Mouse (Mus musculus): ENCODE data around the gene Vmn1r225. TPM values are rescaled to one million over a fixed set of nuclear protein-coding genes. Genes with fewer than 3 reads are reported as not detected.
"Not testable (repeated sequence)": the region's sequence is repeated elsewhere in the genome, so short reads cannot be mapped to it uniquely, and the experiment has no call there.

Gene Vmn1r225
- not detected for total RNA-seq (2021)

- DNase-seq (ENCODE audit: low spot score), result no peak
- intact Hi-C loops (cut with DNase I), result no loop called here
Measured at GRCm38 (mm10) chr17:20497858-20498257, at the start of gene Vmn1r225. TSS of gene Vmn1r225 (plus strand) at chr17:20498158.

DNA sequence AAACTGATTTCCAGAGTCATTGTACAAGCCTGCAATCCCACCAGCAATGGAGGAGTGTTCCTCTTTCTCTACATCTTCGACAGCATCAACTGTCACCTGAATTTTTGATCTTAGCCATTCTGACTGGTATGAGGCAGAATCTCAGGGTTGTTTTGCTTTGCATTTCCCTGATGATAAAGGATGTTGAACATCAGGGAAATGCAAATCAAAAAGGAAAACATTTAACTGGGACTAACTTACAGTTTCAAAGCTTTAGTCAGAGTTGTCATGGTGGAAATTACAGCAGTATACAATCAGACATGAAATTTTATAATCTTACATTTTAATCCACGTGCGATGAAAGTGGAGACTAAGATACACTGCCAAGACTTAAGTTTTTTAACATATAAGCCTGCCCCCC, 24.6 kb upstream of the Vmn1r225 start:
- intact Hi-C loops (cut with DNase I), result no loop called here
- no peak for DNase-seq (ENCODE audit: low spot score)

DNA sequence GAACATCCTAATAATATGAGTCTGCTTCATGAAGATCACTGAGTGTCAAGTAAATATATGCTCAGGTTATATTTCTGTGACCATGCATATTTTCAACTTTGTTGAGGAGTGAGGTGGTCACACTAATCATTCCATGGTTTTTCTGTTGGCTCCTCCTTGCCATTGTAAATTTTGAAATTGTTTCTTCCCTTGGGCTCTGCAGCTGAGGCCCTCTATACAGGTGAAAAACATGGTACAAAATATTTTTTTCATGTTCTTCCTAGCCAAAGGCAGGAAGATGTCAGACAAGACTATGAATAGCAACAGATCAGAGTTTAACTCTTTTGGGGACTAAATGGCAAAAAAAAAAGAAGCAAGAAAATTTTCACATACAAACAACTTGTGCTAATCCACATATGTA, 16.7 kb upstream of the Vmn1r225 start, which contains the start of gene Vmn2r108:
Gene Vmn2r108 (minus strand): TSS at position 101 of the 400 bp plus-strand sequence.
- intact Hi-C loops (cut with DNase I), result no loop called here
- no peak for DNase-seq (ENCODE audit: low spot score)

- DNase-seq (ENCODE audit: low spot score); intact Hi-C loops (cut with DNase I): not testable (repeated sequence)
Measured at GRCm38 (mm10) chr17:20508247-20508646, 10.3 kb downstream of the Vmn1r225 start.

Other genes starting within 250 kb of the Vmn1r225 start
- not detected for gene Vmn2r106, start 212.6 kb upstream of the Vmn1r225 start, total RNA-seq (2021)
- gene Vmn2r107, start 152.9 kb upstream of the Vmn1r225 start, total RNA-seq (2021), result not detected
- gene Vmn1r224, start 84.0 kb upstream of the Vmn1r225 start, total RNA-seq (2021), result not detected
- gene Vmn2r108, start 16.8 kb upstream of the Vmn1r225 start, total RNA-seq (2021), result not detected
- not detected for gene Vmn2r109, start 66.6 kb downstream of the Vmn1r225 start, total RNA-seq (2021)
- gene Vmn2r110, start 98.3 kb downstream of the Vmn1r225 start, total RNA-seq (2021), result not detected
- gene Fpr-rs3, start 126.7 kb downstream of the Vmn1r225 start, total RNA-seq (2021), result not detected
- not detected for gene Vmn1r226, start 184.7 kb downstream of the Vmn1r225 start, total RNA-seq (2021)
- not detected for gene Vmn1r227, start 231.7 kb downstream of the Vmn1r225 start, total RNA-seq (2021)